Mouse (Mus musculus) layer of hippocampus, postnatal 10 days (tissue): Measurements from ENCODE around the gene Tmf1. TPM values are rescaled to one million over a fixed set of nuclear protein-coding genes. Genes with fewer than 3 reads are reported as not detected.

Source experiments
- DNase-seq, 2 experiments: peaks; one replicate each; pipeline ENCODE4 v3.0.0; 2021; ENCODE audit warnings: low spot score in 2 of 2
- total RNA-seq, 2 experiments: library from RNA; stranded (reverse); gene quantifications; 2 replicates each; pipeline ENCODE4 v1.2.3; 2021

Tmf1 gene
- total RNA-seq, 2 experiments from 2014 or later = 52.0 to 56.3 TPM

DNA sequence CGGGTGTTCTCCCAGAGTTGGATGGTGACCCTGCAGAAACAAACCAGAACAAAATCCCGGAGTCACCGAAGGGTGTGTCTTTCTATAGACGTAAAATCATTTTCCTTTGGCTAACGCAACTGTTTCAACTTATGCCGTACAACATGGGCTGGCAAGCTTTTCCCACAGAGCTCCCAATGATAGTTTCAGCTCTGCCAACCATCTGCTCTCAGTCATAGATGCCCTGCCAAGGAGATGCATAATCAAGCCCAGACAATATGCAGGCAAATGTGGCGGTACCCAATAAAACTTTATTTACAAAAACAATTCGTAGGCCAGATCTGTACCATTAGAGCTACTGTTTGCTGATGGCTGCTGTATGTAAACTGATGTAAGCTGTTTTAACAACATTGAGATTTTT, 66.7 kb downstream of the Tmf1 start:
- peak; percentile 30 to 57 for DNase-seq

DNA sequence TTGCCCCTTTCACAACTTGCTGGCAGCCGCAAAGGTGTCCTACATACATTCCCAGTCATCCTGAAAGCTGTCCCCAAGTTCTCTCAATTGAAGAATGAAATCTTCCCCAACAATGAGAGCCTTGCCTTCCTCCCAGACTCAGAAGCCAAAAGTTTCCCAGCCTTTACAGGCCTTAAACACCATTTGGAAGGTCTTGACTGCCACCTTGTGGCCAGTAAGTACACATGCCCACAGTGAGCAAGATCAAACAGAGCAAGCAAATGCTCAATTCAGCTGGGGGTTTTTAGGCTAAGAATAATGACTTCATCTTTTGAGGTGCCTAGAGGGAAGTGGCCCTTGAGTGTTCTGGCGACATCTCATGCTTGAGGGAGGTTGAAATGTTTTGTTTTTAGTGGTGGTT, 72.1 kb downstream of the Tmf1 start:
- peak; percentile 47 to 67 for DNase-seq

DNA sequence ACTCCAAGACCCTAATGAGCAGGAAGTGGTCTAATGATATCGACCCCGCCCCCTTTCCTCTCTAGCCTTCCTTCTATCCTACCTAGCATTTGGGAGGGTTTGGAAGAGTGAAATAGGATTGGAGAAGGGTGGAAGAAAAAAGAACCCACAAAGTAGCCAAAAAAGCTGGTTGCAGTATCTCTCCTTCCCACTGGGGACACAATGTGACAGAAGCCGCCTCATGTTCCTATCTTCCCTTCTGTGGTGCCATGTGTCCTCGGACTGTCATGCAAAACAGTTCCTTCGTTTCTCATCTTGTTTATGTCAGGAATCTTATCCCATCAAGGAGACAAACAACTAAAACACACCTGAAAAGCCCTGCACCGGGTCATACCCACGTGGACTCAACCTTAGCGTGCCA, 72.8 kb downstream of the Tmf1 start:
- DNase-seq = no peak

DNA sequence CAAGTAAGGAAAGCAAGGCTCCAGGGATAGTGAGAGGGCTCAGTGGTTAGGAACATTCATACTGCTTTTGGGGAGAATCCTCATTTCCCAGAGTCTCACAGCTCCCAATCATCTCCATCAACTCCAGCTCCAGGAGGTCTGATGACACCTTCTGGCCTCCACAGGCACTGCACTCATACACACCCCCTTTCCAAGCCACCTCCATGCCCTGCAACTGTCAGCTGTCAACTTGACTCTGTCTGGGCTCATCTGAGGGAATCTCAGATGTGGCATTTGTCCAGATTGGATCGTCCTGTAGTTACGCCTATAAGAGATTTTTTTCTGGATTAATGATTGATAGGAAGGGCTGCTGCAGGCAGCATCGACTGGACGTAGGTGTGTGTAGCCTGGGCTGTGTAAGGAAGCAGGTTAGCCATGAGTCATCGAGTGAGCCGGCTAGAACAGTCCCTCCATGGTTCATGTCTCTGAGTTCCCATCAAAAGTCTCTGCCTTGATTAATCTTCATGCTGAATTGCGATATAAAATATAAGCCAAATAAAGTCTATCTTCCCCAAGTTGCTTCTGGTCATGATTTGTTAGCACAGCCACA, 74.6 kb downstream of the Tmf1 start:
- DNase-seq = peak in 1 of 2 experiments; percentile 18

Other genes starting within 250 kb of the Tmf1 start
- gene Fam19a4, start 118.7 kb downstream of the Tmf1 start, total RNA-seq = under 1 TPM; 0.33 to 0.55 TPM
- gene Eogt, start 29.9 kb downstream of the Tmf1 start, total RNA-seq = 10 to 100 TPM; 32.2 to 35.2 TPM
- 10 to 100 TPM; 65.5 to 68.5 TPM for gene Uba3, start 26.5 kb upstream of the Tmf1 start, total RNA-seq
- 100 to 1,000 TPM; 128 to 152 TPM for gene Arl6ip5, start 31.6 kb upstream of the Tmf1 start, total RNA-seq
- under 1 TPM in 1 of 2 experiments, not detected in 1; 0.16 TPM for gene Lmod3, start 73.6 kb upstream of the Tmf1 start, total RNA-seq